ENCODE assay signal across 8 mouse cellular contexts in the genomic region with DNA sequence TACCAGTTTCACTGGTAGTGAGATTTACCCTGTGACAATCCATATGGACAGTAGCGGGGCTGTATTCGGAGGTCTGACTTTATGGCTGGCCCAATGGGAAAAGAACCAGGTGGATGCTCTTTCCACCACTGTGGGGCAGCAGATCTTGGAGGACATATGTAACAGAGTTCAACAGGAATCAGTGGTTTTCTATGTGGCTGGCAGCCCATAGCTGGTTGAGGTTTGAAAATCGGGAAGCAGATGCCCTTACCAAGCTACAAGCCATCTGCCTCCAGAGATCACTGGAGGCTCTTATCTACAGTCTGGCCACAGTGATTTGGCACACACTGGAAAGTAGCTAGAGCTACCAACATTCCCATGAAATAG. TPM values are rescaled to one million over a fixed set of nuclear protein-coding genes. Genes with fewer than 3 reads are reported as not detected.
A peak's percentile ranks its signal among the peaks of the same experiment; 100 is the strongest.
DNase-seq lines count a peak whose midpoint lies in the region; ATAC-seq lines count a peak whose summit lies in the region.

No protein-coding gene starts in this region.

- 0 out of 2 replicates have a peak, but pooled peaks cover 7% of the 10 kb centered on the region for H3K27me3 ChIP-seq in heart, embryonic 10.5 days (ENCODE audit: insufficient read depth, poor library complexity, severe bottlenecking)
- 0 out of 2 replicates have a peak, but pooled peaks cover 3% of the 10 kb centered on the region for H3K27me3 ChIP-seq in liver, embryonic 15.5 days

- peak overlapping the region; percentile 79; the same call in 1 of the 2 replicates for H3K27ac ChIP-seq in heart, embryonic 10.5 days
- peak overlapping the region; percentile 58 for H3K27ac ChIP-seq in liver, embryonic 15.5 days (replicated peaks)

- 8% methylated on average over 3 of the region's 3 CpGs for WGBS in heart, embryonic 10.5 days
- WGBS in liver, embryonic 15.5 days (ENCODE audit: insufficient replicate concordance): 0% methylated on average over 3 of the region's 3 CpGs

- intact Hi-C loops in heart, postnatal 10 days (cut with DNase I): loop anchor here (1.0 kb wide), 2 partner anchors 76 to 131 kb away; no protein-coding TSS in a partner anchor

- no peak overlapping the region for H3K9ac ChIP-seq in liver, embryonic 15.5 days

- peak overlapping the region; percentile 86 for H3K4me2 ChIP-seq in liver, embryonic 15.5 days

- H3K36me3 ChIP-seq in heart, embryonic 10.5 days: no peaks in the 10 kb centered on the region
- no peaks in the 10 kb centered on the region for H3K36me3 ChIP-seq in liver, embryonic 15.5 days (replicated peaks)

- peak overlapping the region; percentile 65 for H3K4me3 ChIP-seq in heart, embryonic 10.5 days
- peak overlapping the region; percentile 55 for H3K4me3 ChIP-seq in liver, embryonic 15.5 days (replicated peaks)

- peak; percentile 68 for ATAC-seq in granulocyte monocyte progenitor cell, adult 5-6 weeks (replicated peaks; ENCODE audit: poor library complexity, severe bottlenecking)
- ATAC-seq in liver, embryonic 15.5 days (ENCODE audit: insufficient read depth): 0 out of 2 replicates have a peak, but pooled peaks have one; percentile 1
- no peak for ATAC-seq in megakaryocyte-erythroid progenitor cell, adult 5-6 weeks (replicated peaks; ENCODE audit: low FRiP score, low TSS enrichment, poor library complexity, severe bottlenecking)

- peaks cover 9% of the 10 kb centered on the region for H3K4me1 ChIP-seq in heart, embryonic 10.5 days
- H3K4me1 ChIP-seq in liver, embryonic 15.5 days (replicated peaks): peaks cover 56% of the 10 kb centered on the region

- DNase-seq in heart, embryonic 10.5 days (ENCODE audit: low spot score): no peak
- no peak for DNase-seq in heart, postnatal 10 days
- peak; percentile 83 for DNase-seq in 416B (ENCODE audit: low read depth)
- DNase-seq in cerebellum, adult 9-11 months: no peak
- no peak for DNase-seq in B cell, adult 2 months

- H3K9me3 ChIP-seq in heart, embryonic 10.5 days: no peaks in the 10 kb centered on the region
- H3K9me3 ChIP-seq in liver, embryonic 15.5 days (replicated peaks): no peaks in the 10 kb centered on the region

RNA-seq across cellular contexts. Expression of a gene that starts 25.0 kb away (rescaled TPM):
- 40.1 and 43.5 TPM in 2 replicates for polyA plus RNA-seq in heart, embryonic 10.5 days (2016; fragmentation: Nextera tagmentation; extraction: Ambion mirVana)
- 10 to 100 TPM; 79.8 to 85.1 TPM for total RNA-seq in heart, postnatal 10 days (2021)
- total RNA-seq in granulocyte monocyte progenitor cell, adult 5-6 weeks (2014; fragmentation: Nextera tagmentation): 56.9 and 64.6 TPM in 2 replicates
- 103 and 116 TPM in 2 replicates for total RNA-seq in granulocyte monocyte progenitor cell, adult 5-6 weeks (2017)
- 22.3 and 22.6 TPM in 2 replicates for polyA plus RNA-seq in liver, embryonic 15.5 days (2015; fragmentation: Nextera tagmentation; extraction: Ambion mirVana)
- 68.1 and 69.2 TPM in 2 replicates for total RNA-seq in megakaryocyte-erythroid progenitor cell, adult 5-6 weeks (2014; fragmentation: Nextera tagmentation)
- total RNA-seq in megakaryocyte-erythroid progenitor cell, adult 5-6 weeks (2017): 117 and 122 TPM in 2 replicates

RNA-seq across cellular contexts. Expression of a gene that starts 31.0 kb away (rescaled TPM):
- polyA plus RNA-seq in heart, embryonic 10.5 days (2016; fragmentation: Nextera tagmentation; extraction: Ambion mirVana): 20.6 and 21.1 TPM in 2 replicates
- total RNA-seq in heart, postnatal 10 days (2021): under 1 TPM; 0.42 to 0.48 TPM
- not detected in 2 replicates for total RNA-seq in granulocyte monocyte progenitor cell, adult 5-6 weeks (2014; fragmentation: Nextera tagmentation)
- total RNA-seq in granulocyte monocyte progenitor cell, adult 5-6 weeks (2017): not detected in 2 replicates
- polyA plus RNA-seq in liver, embryonic 15.5 days (2015; fragmentation: Nextera tagmentation; extraction: Ambion mirVana): 1.3 and 1.9 TPM in 2 replicates
- total RNA-seq in megakaryocyte-erythroid progenitor cell, adult 5-6 weeks (2014; fragmentation: Nextera tagmentation): not detected in 2 replicates
- total RNA-seq in megakaryocyte-erythroid progenitor cell, adult 5-6 weeks (2017): not detected in 2 replicates

RNA-seq across cellular contexts. Expression of a gene that starts 43.3 kb away (rescaled TPM):
- polyA plus RNA-seq in heart, embryonic 10.5 days (2016; fragmentation: Nextera tagmentation; extraction: Ambion mirVana): 874 and 1,125 TPM in 2 replicates
- 1,000 to 10,000 TPM; 1,294 to 1,362 TPM for total RNA-seq in heart, postnatal 10 days (2021)
- 243 and 263 TPM in 2 replicates for total RNA-seq in granulocyte monocyte progenitor cell, adult 5-6 weeks (2014; fragmentation: Nextera tagmentation)
- 76.8 and 110 TPM in 2 replicates for total RNA-seq in granulocyte monocyte progenitor cell, adult 5-6 weeks (2017)
- polyA plus RNA-seq in liver, embryonic 15.5 days (2015; fragmentation: Nextera tagmentation; extraction: Ambion mirVana): 308 and 386 TPM in 2 replicates
- total RNA-seq in megakaryocyte-erythroid progenitor cell, adult 5-6 weeks (2014; fragmentation: Nextera tagmentation): 273 and 323 TPM in 2 replicates
- total RNA-seq in megakaryocyte-erythroid progenitor cell, adult 5-6 weeks (2017): 64.5 and 116 TPM in 2 replicates

RNA-seq across cellular contexts. Expression of a gene that starts 49.4 kb away (rescaled TPM):
- polyA plus RNA-seq in heart, embryonic 10.5 days (2016; fragmentation: Nextera tagmentation; extraction: Ambion mirVana): 52.2 and 58.3 TPM in 2 replicates
- 10 to 100 TPM; 48.4 to 48.6 TPM for total RNA-seq in heart, postnatal 10 days (2021)
- total RNA-seq in granulocyte monocyte progenitor cell, adult 5-6 weeks (2014; fragmentation: Nextera tagmentation): 74.4 and 89.1 TPM in 2 replicates
- total RNA-seq in granulocyte monocyte progenitor cell, adult 5-6 weeks (2017): 114 and 126 TPM in 2 replicates
- polyA plus RNA-seq in liver, embryonic 15.5 days (2015; fragmentation: Nextera tagmentation; extraction: Ambion mirVana): 20.4 and 22.3 TPM in 2 replicates
- total RNA-seq in megakaryocyte-erythroid progenitor cell, adult 5-6 weeks (2014; fragmentation: Nextera tagmentation): 116 and 129 TPM in 2 replicates
- 123 and 152 TPM in 2 replicates for total RNA-seq in megakaryocyte-erythroid progenitor cell, adult 5-6 weeks (2017)
